Mouse (Mus musculus) layer of hippocampus, adult 9-11 months (tissue): ENCODE data around the gene Hadh.
A peak's percentile ranks its signal among the peaks of the same experiment; 100 is the strongest.

ENCODE experiments used
- DNase-seq: peaks from one replicate; pipeline ENCODE4 v3.0.0; 2022

Gene Hadh

GRCm38 (mm10) chr3:131271559-131272373 is at the start of gene Hadh:
Gene Hadh (minus strand): TSS chr3:131272101.
- peak; percentile 87 for DNase-seq

GRCm38 (mm10) chr3:131320184-131320583 is 48.3 kb upstream of the Hadh start:
- DNase-seq = peak; percentile 49

- no peak for DNase-seq
Measured at GRCm38 (mm10) chr3:131318211-131318610, 46.3 kb upstream of the Hadh start.

GRCm38 (mm10) chr3:131317126-131317525 is 45.2 kb upstream of the Hadh start:
- no peak for DNase-seq

- DNase-seq = no peak
Measured at GRCm38 (mm10) chr3:131315957-131316510, 44.1 kb upstream of the Hadh start.

GRCm38 (mm10) chr3:131312340-131312739 is 40.4 kb upstream of the Hadh start:
- no peak for DNase-seq

GRCm38 (mm10) chr3:131310572-131310971 is 38.7 kb upstream of the Hadh start:
- no peak for DNase-seq

- DNase-seq = no peak
Measured at GRCm38 (mm10) chr3:131307811-131308210, 35.9 kb upstream of the Hadh start.

GRCm38 (mm10) chr3:131306255-131306654 is 34.4 kb upstream of the Hadh start:
- no peak for DNase-seq

GRCm38 (mm10) chr3:131303320-131303714 is 31.4 kb upstream of the Hadh start:
- DNase-seq = no peak

GRCm38 (mm10) chr3:131302452-131303319 is 30.8 kb upstream of the Hadh start, which contains the start of gene Cyp2u1:
Gene Cyp2u1 (minus strand): TSS chr3:131303227.
- DNase-seq = peak; percentile 93

- no peak for DNase-seq
Measured at GRCm38 (mm10) chr3:131299908-131300307, 28.0 kb upstream of the Hadh start.

- no peak for DNase-seq
Measured at GRCm38 (mm10) chr3:131299078-131299477, 27.2 kb upstream of the Hadh start.

GRCm38 (mm10) chr3:131296893-131297292 is 25.0 kb upstream of the Hadh start:
- no peak for DNase-seq

- DNase-seq = no peak
Measured at GRCm38 (mm10) chr3:131295513-131296200, 23.8 kb upstream of the Hadh start.

GRCm38 (mm10) chr3:131294503-131294902 is 22.6 kb upstream of the Hadh start:
- DNase-seq = no peak

GRCm38 (mm10) chr3:131292959-131293358 is 21.1 kb upstream of the Hadh start:
- DNase-seq = no peak

- DNase-seq = no peak
Measured at GRCm38 (mm10) chr3:131292349-131292748, 20.4 kb upstream of the Hadh start.

- no peak for DNase-seq
Measured at GRCm38 (mm10) chr3:131291890-131292289, 20.0 kb upstream of the Hadh start.

GRCm38 (mm10) chr3:131274151-131274550 is 2.2 kb upstream of the Hadh start:
- DNase-seq = no peak

- DNase-seq = no peak
Measured at GRCm38 (mm10) chr3:131272374-131273100, 636 bp upstream of the Hadh start.

GRCm38 (mm10) chr3:131271157-131271556 is 744 bp downstream of the Hadh start:
- DNase-seq = no peak
